Mouse (Mus musculus) small intestine, adult 2 months (tissue): ENCODE measurements around the gene Hexim2. TPM values are rescaled to one million over a fixed set of nuclear protein-coding genes. Genes with fewer than 3 reads are reported as not detected.

ENCODE experiments used
- H3K27ac ChIP-seq: fragments of 200-500 bp; 2 replicates; pipeline ENCODE4 v1.5.1; 2012; ENCODE audit warnings: low read depth, low read length, control low read depth, inconsistent platforms; ENCODE audit not compliant: insufficient read depth
- H3K27me3 ChIP-seq: fragments of 200-500 bp; 2 replicates; pipeline ENCODE4 v1.6.1; 2012; ENCODE audit warnings: mild to moderate bottlenecking, moderate library complexity, low read length, inconsistent platforms; ENCODE audit not compliant: control insufficient read depth, insufficient read depth
- H3K36me3 ChIP-seq: fragments of 200-500 bp; 2 replicates; pipeline ENCODE4 v1.6.1; 2012; ENCODE audit warnings: mild to moderate bottlenecking, low read length, control low read depth, inconsistent platforms; ENCODE audit not compliant: control insufficient read depth, insufficient read depth
- H3K4me1 ChIP-seq: fragments of 200-500 bp; 2 replicates; pipeline ENCODE4 v1.6.1; 2012; ENCODE audit warnings: low read length, inconsistent platforms, mixed read lengths; ENCODE audit not compliant: control insufficient read depth, insufficient read depth, insufficient read length
- H3K4me3 ChIP-seq: fragments of 200-500 bp; 2 replicates; pipeline ENCODE4 v1.5.1; 2012; ENCODE audit warnings: low read depth, mild to moderate bottlenecking, control low read depth, inconsistent platforms, low read length, moderate library complexity
- CTCF ChIP-seq: fragments of 200-500 bp; IDR thresholded peaks from 2 replicates; pipeline ENCODE4 v1.5.1; 2012; ENCODE audit warnings: low read depth, mild to moderate bottlenecking, control low read depth, inconsistent platforms, low read length, moderate library complexity, mixed read lengths; ENCODE audit not compliant: insufficient replicate concordance, insufficient read length; ENCODE audit errors: extremely low read depth
- POLR2A ChIP-seq: fragments of 200-500 bp; IDR thresholded peaks from 2 replicates; pipeline ENCODE4 v1.6.1; 2012; ENCODE audit warnings: low read depth, mild to moderate bottlenecking, control low read depth, inconsistent platforms, low read length, moderate library complexity
- WGBS: fragments of 180-500 bp; shearing (Covaris S2); methylation state at CpG from one replicate; pipeline ENCODE4 v1.1.7; 2018; 5-methylcytosine and 5-hydroxymethylcytosine counted together
- polyA plus RNA-seq: library from polyadenylated mRNA; depleted of rRNA; stranded (reverse); fragments of >200 nt; gene quantifications from 2 replicates; pipeline ENCODE4 v1.2.3, GENCODE M21; 2012

The Hexim2 gene
- polyA plus RNA-seq, 1 experiment, result 2.2 TPM

DNA sequence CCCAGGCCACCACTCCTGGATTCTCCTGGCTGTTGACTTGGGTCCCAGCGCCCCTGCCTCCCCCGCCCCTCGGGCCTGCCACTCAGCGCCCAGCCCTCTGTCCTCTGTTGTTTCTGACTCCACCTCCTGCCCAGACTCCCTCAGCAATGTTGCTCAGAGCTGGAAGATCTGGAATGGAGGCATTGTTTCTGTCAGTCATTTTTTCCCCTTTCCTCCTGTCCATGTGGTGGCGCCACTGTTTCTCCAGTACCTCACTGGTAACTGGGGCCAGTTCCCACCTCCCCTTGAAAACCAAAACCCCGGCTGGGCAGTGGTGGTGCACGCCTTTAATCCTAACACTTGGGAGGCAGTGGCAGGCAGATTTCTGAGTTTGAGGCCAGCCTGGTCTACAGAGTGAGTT lies 29.2 kb downstream of the Hexim2 start:
- H3K4me3 ChIP-seq, result no peak overlapping the region
- TF ChIP-seq CTCF (peak; percentile 13; the same call in 1 of the 2 replicates), POLR2A (no peak)
- no peaks in the 10 kb centered on the region for H3K27me3 ChIP-seq
- WGBS, result 77% methylated on average over 7 of the region's 7 CpGs
- no peak overlapping the region for H3K27ac ChIP-seq
- H3K4me1 ChIP-seq, result peaks cover 2% of the 10 kb centered on the region; the same call in 1 of the 2 replicates
- no peaks in the 10 kb centered on the region for H3K36me3 ChIP-seq

DNA sequence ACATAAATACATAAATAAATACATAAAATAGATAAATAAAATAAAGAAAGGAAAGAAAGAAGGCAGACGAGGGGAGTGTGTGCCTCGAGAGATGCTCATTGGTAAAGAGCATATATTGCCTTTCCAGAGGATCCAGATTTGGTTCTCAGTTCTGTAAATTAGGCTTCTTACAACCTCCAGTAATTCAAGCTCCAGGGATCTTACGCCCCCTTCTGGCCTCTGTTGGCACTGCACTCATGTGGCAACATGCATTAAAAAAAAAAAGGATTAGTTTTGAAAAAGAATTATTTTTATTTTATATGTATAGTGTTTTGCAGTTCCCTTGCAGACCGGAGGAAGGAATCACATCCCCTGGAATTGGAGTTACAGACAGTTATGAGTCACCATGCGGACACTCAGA lies 29.9 kb downstream of the Hexim2 start:
- no peaks in the 10 kb centered on the region for H3K36me3 ChIP-seq
- H3K27me3 ChIP-seq, result no peaks in the 10 kb centered on the region
- 92% methylated on average over 5 of the region's 5 CpGs for WGBS
- no peak overlapping the region for H3K4me3 ChIP-seq
- H3K27ac ChIP-seq, result no peak overlapping the region
- H3K4me1 ChIP-seq, result peaks cover 2% of the 10 kb centered on the region; the same call in 1 of the 2 replicates
- TF ChIP-seq CTCF (peak; percentile 23; the same call in 1 of the 2 replicates), POLR2A (no peak)

DNA sequence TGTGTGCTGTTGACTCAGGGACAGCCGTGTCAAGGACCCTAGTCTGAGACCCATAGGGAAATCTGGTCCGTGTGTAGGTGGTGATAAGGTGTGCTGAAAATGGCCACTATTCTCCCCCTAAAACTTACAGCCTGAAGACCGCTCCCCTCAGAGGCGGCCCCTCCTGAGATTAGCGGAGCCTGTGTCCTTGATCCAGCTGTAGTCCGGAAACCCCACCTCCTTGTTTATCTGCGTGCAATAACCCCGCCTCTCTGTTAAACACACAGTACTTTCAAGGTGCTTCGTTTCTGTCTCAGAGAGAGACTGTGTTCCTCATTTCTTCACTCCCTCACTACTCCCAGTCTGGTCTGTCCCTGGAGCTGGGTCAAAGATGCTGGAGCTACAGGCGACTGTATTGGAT lies 32.2 kb downstream of the Hexim2 start:
- Histone ChIP-seq H3K36me3 (no peaks in the 10 kb centered on the region), H3K27ac (no peak overlapping the region), H3K4me3 (no peak overlapping the region), H3K4me1 (no peaks in the 10 kb centered on the region), H3K27me3 (no peaks in the 10 kb centered on the region)
- no peak for TF ChIP-seq CTCF
- no peak for TF ChIP-seq POLR2A
- WGBS, result 16% methylated on average over 10 of the region's 10 CpGs

DNA sequence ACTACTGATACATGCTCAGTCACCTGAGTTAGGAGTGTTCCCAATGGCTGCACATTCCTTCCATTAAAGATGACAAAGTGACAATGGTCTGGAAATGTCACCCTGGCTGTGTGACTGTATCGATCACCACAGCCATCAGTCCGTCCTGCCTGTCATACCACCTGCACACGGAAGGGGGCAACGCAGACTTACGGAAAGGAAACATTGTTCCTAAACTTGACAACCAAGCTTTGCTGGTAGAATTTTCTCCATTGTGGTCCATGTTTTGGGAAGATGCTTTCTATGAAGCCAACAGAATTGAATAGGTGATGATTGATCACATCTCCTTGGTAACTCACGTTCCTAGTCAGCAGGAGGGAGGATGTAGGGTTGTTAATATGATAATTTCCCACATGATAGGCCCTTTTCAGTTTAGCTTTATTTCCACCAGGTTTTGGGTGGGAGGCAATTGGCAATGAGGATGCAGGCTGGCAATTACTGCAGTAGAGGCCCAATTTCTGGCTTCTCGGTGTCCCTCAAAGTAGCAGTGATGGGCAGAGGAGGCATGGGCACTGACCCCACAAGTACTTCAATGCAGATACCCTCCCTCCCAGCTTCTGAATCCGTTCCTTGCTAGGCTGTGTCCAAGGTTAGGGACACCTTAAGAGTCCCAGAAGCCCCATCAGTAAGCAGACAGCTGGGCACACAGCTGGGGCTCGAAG lies 36.6 kb downstream of the Hexim2 start:
- TF ChIP-seq CTCF (peak; percentile 80; the same call in 1 of the 2 replicates), POLR2A (no peak)
- Histone ChIP-seq H3K4me3 (no peak overlapping the region), H3K36me3 (no peaks in the 10 kb centered on the region), H3K4me1 (peaks cover 7% of the 10 kb centered on the region), H3K27me3 (peaks cover 16% of the 10 kb centered on the region), H3K27ac (no peak overlapping the region)
- 23% methylated on average over 9 of the region's 9 CpGs for WGBS

DNA sequence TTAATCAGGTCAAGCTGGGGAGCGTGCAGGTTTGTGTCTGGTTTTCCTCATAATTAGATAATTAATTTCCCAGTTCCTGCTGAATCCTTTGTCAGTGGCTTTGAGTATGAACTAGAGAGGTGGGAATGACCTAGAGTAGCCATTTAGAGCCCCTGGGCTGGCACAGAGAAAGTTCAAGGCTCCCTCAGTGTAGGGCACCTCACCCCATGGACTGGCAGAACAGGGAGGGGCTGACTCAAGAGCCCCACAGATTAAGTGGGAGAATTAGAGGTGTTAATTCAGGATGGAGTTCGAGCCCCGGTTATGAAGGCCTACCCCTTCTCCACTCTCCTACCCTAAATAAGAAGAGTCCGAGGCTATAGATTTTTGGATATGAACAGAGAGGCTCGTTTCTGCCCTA lies 37.4 kb downstream of the Hexim2 start:
- Histone ChIP-seq H3K4me3 (no peak overlapping the region), H3K27me3 (peaks cover 16% of the 10 kb centered on the region), H3K36me3 (no peaks in the 10 kb centered on the region), H3K4me1 (peaks cover 7% of the 10 kb centered on the region), H3K27ac (no peak overlapping the region)
- TF ChIP-seq POLR2A, result no peak
- no peak for TF ChIP-seq CTCF
- WGBS, result 95% methylated on average over 5 of the region's 5 CpGs

DNA sequence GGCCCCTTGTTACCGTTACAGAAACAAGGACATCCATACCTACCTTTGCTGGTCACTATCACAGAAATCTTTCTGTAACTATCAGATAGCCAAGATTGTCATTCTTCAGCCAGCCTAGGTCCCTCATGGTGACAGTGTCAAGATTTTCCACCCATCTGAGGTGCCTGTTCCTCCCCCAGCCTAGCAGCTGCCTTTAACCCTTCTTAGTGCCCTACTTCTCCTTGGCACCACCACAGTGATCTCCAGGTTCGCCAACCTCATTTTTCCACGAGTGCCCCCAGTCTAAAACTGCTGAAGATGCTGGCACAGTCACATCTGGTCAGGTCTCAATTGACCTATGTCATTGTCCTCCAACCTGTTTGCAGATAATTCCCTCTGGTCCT lies 37.9 kb downstream of the Hexim2 start:
- Histone ChIP-seq H3K4me3 (peak overlapping the region; percentile 74; the same call in 1 of the 2 replicates), H3K27ac (no peak overlapping the region), H3K27me3 (peaks cover 16% of the 10 kb centered on the region), H3K4me1 (peaks cover 7% of the 10 kb centered on the region), H3K36me3 (no peaks in the 10 kb centered on the region)
- 55% methylated on average over 3 of the region's 3 CpGs for WGBS
- TF ChIP-seq POLR2A (no peak), CTCF (no peak)

DNA sequence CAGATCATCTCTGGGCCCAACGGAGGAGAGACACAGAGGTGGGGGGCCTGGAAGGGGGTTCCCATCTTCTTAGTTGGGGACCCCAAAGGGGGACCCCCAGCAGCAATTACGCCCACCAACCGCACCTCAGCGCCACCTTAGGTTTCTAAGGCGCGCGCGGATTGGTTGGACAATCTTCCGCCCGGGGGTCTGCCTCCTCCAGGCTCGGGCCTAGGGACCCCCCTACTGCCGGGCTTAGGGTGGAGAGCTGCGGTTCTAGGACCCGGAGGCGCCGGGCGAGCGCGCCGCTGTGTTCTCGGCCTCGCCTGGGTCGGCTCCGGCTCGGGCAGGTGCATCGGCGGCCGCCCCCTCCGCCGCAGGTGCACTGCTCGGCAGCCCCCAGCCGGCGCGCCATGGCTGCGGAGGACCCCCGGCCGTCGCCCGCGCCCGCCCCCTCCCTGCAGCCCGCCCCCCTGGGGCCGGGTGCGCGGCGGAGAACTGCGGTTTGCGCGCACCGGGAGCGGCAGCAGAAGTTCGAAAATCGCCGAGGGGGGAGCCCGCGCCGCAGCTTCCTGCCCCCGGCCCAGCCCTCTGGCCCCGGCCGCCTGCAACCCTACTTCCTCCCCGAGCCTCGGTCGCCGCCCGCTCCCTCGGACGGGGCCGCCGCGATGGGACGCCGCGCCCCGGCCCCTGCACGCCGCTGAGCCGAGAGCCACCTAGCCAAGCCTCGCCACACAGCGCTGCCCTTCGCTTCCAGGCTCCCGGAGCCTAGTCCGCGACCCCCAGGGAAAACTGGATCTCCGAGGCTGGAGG lies 38.5 kb downstream of the Hexim2 start, which contains the start of gene Fmnl1:
Gene Fmnl1, plus strand, starts transcription at position 614 of the 792 bp plus-strand sequence.
- WGBS, result 4% methylated on average over 60 of the region's 84 CpGs
- Histone ChIP-seq H3K36me3 (no peaks in the 10 kb centered on the region), H3K27me3 (peaks cover 16% of the 10 kb centered on the region), H3K4me3 (peak within 1 kb of the TSS; percentile 74), H3K27ac (peak within 1 kb of the TSS; percentile 70), H3K4me1 (peaks cover 7% of the 10 kb centered on the region)
- TF ChIP-seq CTCF, result no peak
- peak; percentile 36; the same call in 1 of the 2 replicates for TF ChIP-seq POLR2A
